Mouse (Mus musculus) lung, adult 2 months (tissue): ENCODE measurements at regions not wholly inside any gene's neighbourhood (a gene's known extent, or its start where the extent isn't known, plus 50 kb on each side); places are given as distances from the start of the nearest gene placed in this dataset.

Experiments
- CTCF ChIP-seq: fragments of 200-500 bp; IDR thresholded peaks from 2 replicates; pipeline ENCODE4 v1.5.1; 2011; ENCODE audit warnings: mild to moderate bottlenecking, low read length, control low read depth; ENCODE audit not compliant: insufficient read depth
- POLR2A ChIP-seq: fragments of 200-500 bp; IDR thresholded peaks from 2 replicates; pipeline ENCODE4 v1.6.1; 2011; ENCODE audit warnings: low read depth, mild to moderate bottlenecking, control low read depth, low read length, borderline replicate concordance; ENCODE audit errors: extremely low read depth

- TF ChIP-seq POLR2A (no peak), CTCF (no peak)
Measured at GRCm38 (mm10) chr4:105384826-105385225, 227.7 kb downstream of the Plpp3 start.
